Mouse (Mus musculus) intestine, embryonic 14.5 days (tissue): ENCODE results near the gene Fam189b. TPM values are rescaled to one million over a fixed set of nuclear protein-coding genes. Genes with fewer than 3 reads are reported as not detected.

Experiments used
- ATAC-seq: fragments of 200-750 bp; cut with Nextera tagmentation; replicated peaks from 2 replicates; pipeline ENCODE4 v1.8.0; 2017; ENCODE audit warnings: low read depth, moderate number of reproducible peaks, moderate TSS enrichment, moderate library complexity; ENCODE audit not compliant: low FRiP score, low TSS enrichment
- DNase-seq: peaks from one replicate; pipeline ENCODE4 v3.0.0-alpha.2; 2018; ENCODE audit warnings: low spot score
- H3K27ac ChIP-seq: fragments of 300-500 bp; sonication (generic); 2 replicates; pipeline ENCODE4 v1.5.1; 2014; ENCODE audit warnings: low read depth, mild to moderate bottlenecking, control low read depth
- H3K27me3 ChIP-seq: fragments of 300-500 bp; sonication (generic); replicated peaks from 2 replicates; pipeline ENCODE4 v1.6.1; 2014; ENCODE audit warnings: low read length, control low read depth; ENCODE audit not compliant: control insufficient read depth, insufficient read depth
- H3K36me3 ChIP-seq: fragments of 300-500 bp; sonication (generic); 2 replicates; pipeline ENCODE4 v1.6.1; 2014; ENCODE audit warnings: low read length, control low read depth; ENCODE audit not compliant: control insufficient read depth, insufficient read depth
- H3K4me1 ChIP-seq: fragments of 300-500 bp; sonication (generic); replicated peaks from 2 replicates; pipeline ENCODE4 v1.6.1; 2014; ENCODE audit warnings: low read length, control low read depth, mixed read lengths; ENCODE audit not compliant: control insufficient read depth, insufficient read depth
- H3K4me2 ChIP-seq: fragments of 300-500 bp; sonication (generic); 2 replicates; pipeline ENCODE4 v1.6.1; 2014; ENCODE audit warnings: low read length
- H3K4me3 ChIP-seq: fragments of 300-500 bp; sonication (generic); 2 replicates; pipeline ENCODE4 v1.5.1; 2014; ENCODE audit warnings: low read depth, low read length, control low read depth, mixed read lengths
- H3K9ac ChIP-seq: fragments of 300-500 bp; sonication (generic); 2 replicates; pipeline ENCODE4 v1.6.1; 2014; ENCODE audit warnings: mild to moderate bottlenecking, low read length
- H3K9me3 ChIP-seq: fragments of 300-500 bp; sonication (generic); 2 replicates; pipeline ENCODE4 v1.6.1; 2016; ENCODE audit warnings: low read length, control low read depth; ENCODE audit not compliant: control insufficient read depth
- WGBS: fragments of 180-500 bp; shearing (Covaris S2); extraction: QIAGEN DNeasy Blood & Tissue Kit; methylation state at CpG from one replicate; pipeline ENCODE4 v1.1.7; 2014; 5-methylcytosine and 5-hydroxymethylcytosine counted together
- polyA plus RNA-seq: library from polyadenylated mRNA; unstranded; fragments of >200 nt; fragmentation: Nextera tagmentation; extraction: Ambion mirVana; gene quantifications from 2 replicates; pipeline ENCODE4 v1.2.1, GENCODE M21; 2014

Fam189b gene
- polyA plus RNA-seq, 1 experiment from 2014 or later: 29.3 TPM

GRCm38 (mm10) chr3:89225918-89226317 lies 43.0 kb downstream of the Fam189b start:
- 0 out of 2 replicates have a peak overlapping the region, but pooled peaks have one; percentile 42 for H3K9ac ChIP-seq
- peak overlapping the region; percentile 52; the same call in 1 of the 2 replicates for H3K4me2 ChIP-seq
- no peaks in the 10 kb centered on the region for H3K36me3 ChIP-seq
- 0 out of 2 replicates have a peak, but pooled peaks cover 4% of the 10 kb centered on the region for H3K27me3 ChIP-seq
- no peak overlapping the region for H3K27ac ChIP-seq
- ATAC-seq (no peak), DNase-seq (no peak)
- no peak overlapping the region for H3K4me3 ChIP-seq
- peaks cover 25% of the 10 kb centered on the region for H3K4me1 ChIP-seq
- no peaks in the 10 kb centered on the region for H3K9me3 ChIP-seq
- 51% methylated on average over 4 of the region's 4 CpGs for WGBS

GRCm38 (mm10) chr3:89226361-89226760 lies 43.4 kb downstream of the Fam189b start:
- H3K27me3 ChIP-seq: 0 out of 2 replicates have a peak, but pooled peaks cover 4% of the 10 kb centered on the region
- H3K27ac ChIP-seq: no peak overlapping the region
- ATAC-seq (no peak), DNase-seq (no peak)
- no peaks in the 10 kb centered on the region for H3K9me3 ChIP-seq
- H3K4me1 ChIP-seq: peaks cover 25% of the 10 kb centered on the region
- no peak overlapping the region for H3K4me3 ChIP-seq
- H3K36me3 ChIP-seq: no peaks in the 10 kb centered on the region
- H3K9ac ChIP-seq: peak overlapping the region; percentile 42; the same call in 1 of the 2 replicates
- 35% methylated on average over 11 of the region's 11 CpGs for WGBS
- H3K4me2 ChIP-seq: peak overlapping the region; percentile 52

- peak within 1 kb of the TSS; percentile 59 for H3K27ac ChIP-seq
- DNase-seq (no peak), ATAC-seq (0 out of 2 replicates have a peak, but pooled peaks have one; percentile 1)
- H3K4me2 ChIP-seq: peak within 1 kb of the TSS; percentile 52
- H3K4me3 ChIP-seq: peak within 1 kb of the TSS; percentile 28
- WGBS: 3% methylated on average over 19 of the region's 21 CpGs
- H3K4me1 ChIP-seq: peaks cover 25% of the 10 kb centered on the region
- peak within 1 kb of the TSS; percentile 42 for H3K9ac ChIP-seq
- H3K36me3 ChIP-seq: no peaks in the 10 kb centered on the region
- H3K27me3 ChIP-seq: 0 out of 2 replicates have a peak, but pooled peaks cover 4% of the 10 kb centered on the region
- H3K9me3 ChIP-seq: no peaks in the 10 kb centered on the region
Measured at GRCm38 (mm10) chr3:89226900-89227299, 44.0 kb downstream of the Fam189b start, which contains the start of gene Mtx1. TSS of gene Mtx1 (minus strand) at chr3:89227088.

GRCm38 (mm10) chr3:89227307-89228179 lies 44.6 kb downstream of the Fam189b start:
- 4% methylated on average over 41 of the region's 41 CpGs for WGBS
- H3K9me3 ChIP-seq: no peaks in the 10 kb centered on the region
- peak overlapping the region; percentile 59 for H3K27ac ChIP-seq
- DNase-seq (peak; percentile 88), ATAC-seq (peak; percentile 66)
- H3K4me3 ChIP-seq: peak overlapping the region; percentile 28
- H3K36me3 ChIP-seq: no peaks in the 10 kb centered on the region
- H3K4me1 ChIP-seq: peaks cover 25% of the 10 kb centered on the region
- H3K27me3 ChIP-seq: 0 out of 2 replicates have a peak, but pooled peaks cover 4% of the 10 kb centered on the region
- peak overlapping the region; percentile 52 for H3K4me2 ChIP-seq
- peak overlapping the region; percentile 42 for H3K9ac ChIP-seq

GRCm38 (mm10) chr3:89228180-89228549 lies 45.2 kb downstream of the Fam189b start:
- peak overlapping the region; percentile 52 for H3K4me2 ChIP-seq
- ATAC-seq (peak; percentile 59), DNase-seq (peak; percentile 96)
- H3K27me3 ChIP-seq: 0 out of 2 replicates have a peak, but pooled peaks cover 4% of the 10 kb centered on the region
- peak overlapping the region; percentile 28 for H3K4me3 ChIP-seq
- H3K27ac ChIP-seq: no peak overlapping the region
- H3K4me1 ChIP-seq: peaks cover 25% of the 10 kb centered on the region
- no peaks in the 10 kb centered on the region for H3K9me3 ChIP-seq
- under 1% methylated on average over 20 of the region's 20 CpGs for WGBS
- H3K9ac ChIP-seq: peak overlapping the region; percentile 40; the same call in 1 of the 2 replicates
- no peaks in the 10 kb centered on the region for H3K36me3 ChIP-seq

- WGBS: 20% methylated on average over 10 of the region's 10 CpGs
- ATAC-seq: no peak
Measured at GRCm38 (mm10) chr3:89228836-89229235, 45.9 kb downstream of the Fam189b start, which contains the start of gene Muc1. TSS of gene Muc1 (plus strand) at chr3:89229057.

GRCm38 (mm10) chr3:89229276-89229675 lies 46.3 kb downstream of the Fam189b start:
- ATAC-seq (no peak), DNase-seq (no peak)
- Histone ChIP-seq H3K27ac (no peak overlapping the region), H3K4me2 (peak overlapping the region; percentile 52; the same call in 1 of the 2 replicates), H3K27me3 (0 out of 2 replicates have a peak, but pooled peaks cover 4% of the 10 kb centered on the region), H3K9me3 (no peaks in the 10 kb centered on the region), H3K4me1 (peaks cover 25% of the 10 kb centered on the region), H3K4me3 (0 out of 2 replicates have a peak overlapping the region, but pooled peaks have one; percentile 28), H3K9ac (no peak overlapping the region), H3K36me3 (no peaks in the 10 kb centered on the region)
- 56% methylated on average over 4 of the region's 4 CpGs for WGBS

More at GRCm38 (mm10) chr3:89228836-89229235, 45.9 kb downstream of the Fam189b start, which contains the start of gene Muc1:
- H3K36me3 ChIP-seq: no peaks in the 10 kb centered on the region
- DNase-seq: no peak
- H3K4me3 ChIP-seq: peak within 1 kb of the TSS; percentile 28
- peak within 1 kb of the TSS; percentile 40; the same call in 1 of the 2 replicates for H3K9ac ChIP-seq
- no peaks in the 10 kb centered on the region for H3K9me3 ChIP-seq
- peak within 1 kb of the TSS; percentile 52 for H3K4me2 ChIP-seq
- H3K27me3 ChIP-seq: 0 out of 2 replicates have a peak, but pooled peaks cover 4% of the 10 kb centered on the region
- H3K4me1 ChIP-seq: peaks cover 25% of the 10 kb centered on the region
- H3K27ac ChIP-seq: no peak within 1 kb of the TSS

- Histone ChIP-seq H3K9ac (no peak overlapping the region), H3K27me3 (0 out of 2 replicates have a peak, but pooled peaks cover 4% of the 10 kb centered on the region), H3K27ac (no peak overlapping the region), H3K4me3 (no peak overlapping the region), H3K36me3 (no peaks in the 10 kb centered on the region), H3K9me3 (no peaks in the 10 kb centered on the region), H3K4me2 (no peak overlapping the region), H3K4me1 (peaks cover 25% of the 10 kb centered on the region)
- ATAC-seq: no peak
- DNase-seq: no peak
- 80% methylated on average over 2 of the region's 2 CpGs for WGBS
Measured at GRCm38 (mm10) chr3:89230561-89230960, 47.6 kb downstream of the Fam189b start.
